Mouse (Mus musculus) forebrain, embryonic 13.5 days (tissue): Measurements from ENCODE around the gene Dnase1l3. TPM values are rescaled to one million over a fixed set of nuclear protein-coding genes. Genes with fewer than 3 reads are reported as not detected.

ENCODE experiments used
- ATAC-seq: fragments of 200-750 bp; cut with Nextera tagmentation; 2 replicates; pipeline ENCODE4 v1.8.0; 2017
- H3K27ac ChIP-seq: fragments of 300-500 bp; sonication (generic); 2 replicates; pipeline ENCODE4 v1.5.1; 2015; ENCODE audit warnings: inconsistent platforms, mild to moderate bottlenecking, moderate library complexity
- H3K27me3 ChIP-seq: fragments of 300-500 bp; sonication (generic); 2 replicates; pipeline ENCODE4 v1.6.1; 2015; ENCODE audit warnings: mild to moderate bottlenecking, inconsistent platforms
- H3K36me3 ChIP-seq: fragments of 300-500 bp; sonication (generic); 2 replicates; pipeline ENCODE4 v1.6.1; 2015; ENCODE audit warnings: mild to moderate bottlenecking, inconsistent platforms; ENCODE audit not compliant: poor library complexity, severe bottlenecking
- H3K4me1 ChIP-seq: fragments of 300-500 bp; sonication (generic); 2 replicates; pipeline ENCODE4 v1.6.1; 2015; ENCODE audit warnings: inconsistent platforms
- H3K4me2 ChIP-seq: fragments of 300-500 bp; sonication (generic); 2 replicates; pipeline ENCODE4 v1.6.1; 2015; ENCODE audit warnings: inconsistent platforms, mild to moderate bottlenecking, moderate library complexity
- H3K4me3 ChIP-seq: fragments of 300-500 bp; sonication (generic); 2 replicates; pipeline ENCODE4 v1.5.1; 2015; ENCODE audit warnings: mild to moderate bottlenecking, inconsistent platforms
- H3K9ac ChIP-seq: fragments of 300-500 bp; sonication (generic); 2 replicates; pipeline ENCODE4 v1.6.1; 2015; ENCODE audit warnings: mild to moderate bottlenecking, inconsistent platforms
- H3K9me3 ChIP-seq: fragments of 300-500 bp; sonication (generic); replicated peaks from 2 replicates; pipeline ENCODE4 v1.6.1; 2016; ENCODE audit warnings: inconsistent platforms
- WGBS: fragments of 180-500 bp; shearing (Covaris S2); methylation state at CpG from one replicate; pipeline ENCODE4 v1.1.7; 2015; 5-methylcytosine and 5-hydroxymethylcytosine counted together
- polyA plus RNA-seq: library from polyadenylated mRNA; unstranded; fragments of >200 nt; fragmentation: Nextera tagmentation; extraction: Ambion mirVana; gene quantifications from 2 replicates; pipeline ENCODE4 v1.2.1, GENCODE M21; 2015

Gene Dnase1l3
- polyA plus RNA-seq, 1 experiment from 2014 or later = 0.04 TPM

DNA sequence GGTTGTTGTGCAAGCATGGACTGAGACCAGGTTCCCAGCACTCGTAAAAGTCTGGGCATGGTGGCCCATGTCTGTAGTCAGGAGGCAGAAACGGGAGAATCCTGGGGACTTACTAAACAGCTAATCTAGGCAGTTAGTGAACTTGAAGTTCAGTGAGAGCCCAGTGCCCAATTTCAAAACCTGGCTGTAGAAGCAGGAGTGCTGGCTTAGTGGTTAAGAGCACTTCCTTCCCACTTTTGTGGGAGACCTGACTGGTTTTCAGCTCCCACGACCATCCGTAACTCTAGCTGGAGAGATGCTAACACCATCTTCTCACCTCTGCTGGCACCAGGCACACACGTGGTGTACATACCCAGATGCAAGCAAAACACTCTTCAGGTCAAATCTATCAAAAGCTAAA lies 72.9 kb downstream of the Dnase1l3 start:
- Histone ChIP-seq H3K27ac (no peak overlapping the region), H3K9me3 (no peaks in the 10 kb centered on the region), H3K4me1 (no peaks in the 10 kb centered on the region), H3K4me3 (no peak overlapping the region), H3K9ac (no peak overlapping the region), H3K27me3 (no peaks in the 10 kb centered on the region), H3K4me2 (no peak overlapping the region), H3K36me3 (peaks cover 90% of the 10 kb centered on the region)
- WGBS = 89% methylated on average over 5 of the region's 5 CpGs
- no peak for ATAC-seq

DNA sequence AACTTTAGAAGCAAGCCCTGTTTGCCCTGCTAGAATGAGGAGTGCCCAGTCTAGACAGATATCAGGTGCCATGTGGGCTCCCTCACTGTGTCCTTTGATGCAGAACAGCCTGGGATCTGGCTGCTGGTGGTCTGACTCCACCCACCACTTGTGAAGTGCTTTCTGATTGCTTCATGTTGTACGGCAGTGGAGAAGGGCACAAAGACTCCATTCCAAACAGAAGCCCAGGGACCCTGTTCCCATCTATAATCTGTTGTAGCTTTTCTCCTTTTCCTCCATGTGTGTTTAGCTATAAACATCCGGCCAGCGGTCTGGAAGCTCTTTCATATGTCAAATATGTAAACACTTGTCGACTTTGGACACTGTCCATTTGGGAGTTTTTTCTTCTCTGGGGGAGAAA lies 74.5 kb downstream of the Dnase1l3 start:
- no peak overlapping the region for H3K27ac ChIP-seq
- peaks cover 91% of the 10 kb centered on the region for H3K36me3 ChIP-seq
- no peak for ATAC-seq
- no peaks in the 10 kb centered on the region for H3K27me3 ChIP-seq
- no peaks in the 10 kb centered on the region for H3K9me3 ChIP-seq
- 72% methylated on average over 4 of the region's 4 CpGs for WGBS
- no peaks in the 10 kb centered on the region for H3K4me1 ChIP-seq
- no peak overlapping the region for H3K4me3 ChIP-seq
- no peak overlapping the region for H3K9ac ChIP-seq
- no peak overlapping the region for H3K4me2 ChIP-seq

DNA sequence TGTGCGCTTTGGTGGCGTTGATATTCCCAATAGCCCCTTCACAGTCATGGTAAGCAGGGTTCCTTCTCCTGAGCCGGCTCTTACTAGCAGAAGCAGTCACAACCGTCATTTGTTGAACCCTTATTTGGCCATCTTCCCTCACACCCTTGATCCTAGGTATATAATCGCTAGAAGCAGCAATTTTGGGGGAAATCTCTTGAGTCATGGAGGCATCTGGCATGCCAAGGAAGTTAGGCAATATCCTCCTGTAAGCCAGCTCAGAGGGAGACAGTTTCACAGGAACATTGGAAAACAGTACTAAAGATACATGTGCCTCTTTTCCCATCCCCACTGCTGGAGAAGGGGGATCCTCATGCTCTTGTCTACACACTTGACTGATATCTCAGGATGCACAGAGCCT lies 75.1 kb downstream of the Dnase1l3 start:
- peaks cover 94% of the 10 kb centered on the region for H3K36me3 ChIP-seq
- no peaks in the 10 kb centered on the region for H3K27me3 ChIP-seq
- no peak overlapping the region for H3K4me3 ChIP-seq
- no peak for ATAC-seq
- H3K4me2 ChIP-seq = no peak overlapping the region
- H3K27ac ChIP-seq = no peak overlapping the region
- 96% methylated on average over 5 of the region's 5 CpGs for WGBS
- no peak overlapping the region for H3K9ac ChIP-seq
- H3K9me3 ChIP-seq = no peaks in the 10 kb centered on the region
- no peaks in the 10 kb centered on the region for H3K4me1 ChIP-seq

DNA sequence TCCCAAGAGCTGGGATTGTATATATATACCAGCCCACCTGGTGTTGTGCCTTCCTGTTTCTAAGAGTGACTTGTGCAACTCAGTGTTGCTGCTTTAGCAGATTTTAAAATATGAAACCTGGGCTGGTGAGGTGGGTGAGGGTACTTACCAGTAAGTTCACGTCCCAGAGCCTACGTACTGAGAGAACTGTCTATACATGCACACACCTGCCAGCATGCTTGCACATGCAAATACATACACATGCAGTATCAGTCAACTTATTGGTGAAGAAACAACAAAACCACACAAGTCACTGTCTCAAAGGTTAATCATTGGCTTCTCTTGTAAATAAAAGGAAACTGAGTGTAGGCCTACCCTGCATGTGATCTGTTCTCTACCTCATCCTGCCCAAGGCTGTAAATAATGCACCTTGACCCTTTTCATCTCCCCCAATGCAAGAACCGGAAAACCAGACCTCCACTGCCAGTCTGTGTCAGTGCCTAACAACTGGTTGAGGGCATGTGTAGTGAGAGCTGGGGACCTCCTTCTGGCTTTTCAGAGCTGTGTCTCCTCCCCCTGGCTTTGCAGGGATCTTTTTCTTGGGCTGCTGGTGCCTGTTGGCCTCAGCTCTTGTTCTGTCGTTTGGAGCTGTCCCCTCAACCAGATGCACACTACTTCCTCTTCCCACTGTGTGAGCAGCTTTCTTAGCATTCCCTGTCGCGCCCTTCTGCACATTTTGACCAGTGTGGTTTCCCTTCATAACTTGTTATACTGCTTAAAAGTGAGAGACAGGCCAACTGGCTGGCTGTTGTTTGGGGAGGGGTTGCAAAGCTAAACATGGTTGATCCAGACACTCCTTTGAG lies 76.0 kb downstream of the Dnase1l3 start:
- no peaks in the 10 kb centered on the region for H3K9me3 ChIP-seq
- no peak overlapping the region for H3K9ac ChIP-seq
- 89% methylated on average over 6 of the region's 6 CpGs for WGBS
- H3K36me3 ChIP-seq = peaks cover 93% of the 10 kb centered on the region
- H3K4me2 ChIP-seq = no peak overlapping the region
- no peak overlapping the region for H3K27ac ChIP-seq
- no peak overlapping the region for H3K4me3 ChIP-seq
- no peak for ATAC-seq
- no peaks in the 10 kb centered on the region for H3K4me1 ChIP-seq
- H3K27me3 ChIP-seq = no peaks in the 10 kb centered on the region

Other genes with a start within 250 kb of the Dnase1l3 start
- not detected in 2 replicates for gene Gm26661, start 203.0 kb downstream of the Dnase1l3 start, polyA plus RNA-seq
- 8.7 TPM in 2 replicates for gene Flnb, start 176.6 kb downstream of the Dnase1l3 start, polyA plus RNA-seq
- not detected in 2 replicates for gene Gm45521, start 37.3 kb downstream of the Dnase1l3 start, polyA plus RNA-seq
- gene Abhd6, start 8.3 kb upstream of the Dnase1l3 start, polyA plus RNA-seq = 25.9 and 29.8 TPM in 2 replicates
- 56.4 and 57.3 TPM in 2 replicates for gene Rpp14, start 85.8 kb upstream of the Dnase1l3 start, polyA plus RNA-seq
- 39.4 and 40.6 TPM in 2 replicates for gene Pxk, start 103.6 kb upstream of the Dnase1l3 start, polyA plus RNA-seq
- gene Pdhb, start 178.5 kb upstream of the Dnase1l3 start, polyA plus RNA-seq = 238 and 247 TPM in 2 replicates
- 4.6 and 5.6 TPM in 2 replicates for gene Kctd6, start 219.6 kb upstream of the Dnase1l3 start, polyA plus RNA-seq